Mouse (Mus musculus) hindbrain, embryonic 16.5 days (tissue): Measurements from ENCODE around the gene Eif4enif1. TPM values are rescaled to one million over a fixed set of nuclear protein-coding genes. Genes with fewer than 3 reads are reported as not detected.

Source experiments
- ATAC-seq: fragments of 200-750 bp; cut with Nextera tagmentation; 2 replicates; pipeline ENCODE4 v1.8.0; 2017; ENCODE audit warnings: moderate TSS enrichment, moderate library complexity
- H3K27ac ChIP-seq: fragments of 300-500 bp; sonication (generic); 2 replicates; pipeline ENCODE4 v1.5.1; 2014; ENCODE audit warnings: low read depth, mild to moderate bottlenecking, control low read depth, low read length, moderate library complexity
- H3K27me3 ChIP-seq: fragments of 300-500 bp; sonication (generic); replicated peaks from 2 replicates; pipeline ENCODE4 v1.6.1; 2014; ENCODE audit warnings: low read length; ENCODE audit not compliant: control insufficient read depth, insufficient read depth
- H3K36me3 ChIP-seq: fragments of 300-500 bp; sonication (generic); 2 replicates; pipeline ENCODE4 v1.6.1; 2014; ENCODE audit warnings: mild to moderate bottlenecking, low read length, moderate library complexity, mixed read lengths; ENCODE audit not compliant: control insufficient read depth, insufficient read depth
- H3K4me1 ChIP-seq: fragments of 300-500 bp; sonication (generic); 2 replicates; pipeline ENCODE4 v1.6.1; 2014; ENCODE audit warnings: low read depth, low read length; ENCODE audit not compliant: control insufficient read depth, insufficient read depth
- H3K4me2 ChIP-seq: fragments of 300-500 bp; sonication (generic); 2 replicates; pipeline ENCODE4 v1.6.1; 2014; ENCODE audit warnings: mild to moderate bottlenecking, low read length, control low read depth, moderate library complexity
- H3K4me3 ChIP-seq: fragments of 300-500 bp; sonication (generic); 2 replicates; pipeline ENCODE4 v1.5.1; 2014; ENCODE audit warnings: mild to moderate bottlenecking, low read length, control low read depth, moderate library complexity
- H3K9ac ChIP-seq: fragments of 300-500 bp; sonication (generic); 2 replicates; pipeline ENCODE4 v1.6.1; 2014; ENCODE audit warnings: low read depth, mild to moderate bottlenecking, control low read depth, low read length, moderate library complexity
- H3K9me3 ChIP-seq: fragments of 300-500 bp; sonication (generic); 2 replicates; pipeline ENCODE4 v1.6.1; 2014; ENCODE audit warnings: mild to moderate bottlenecking, low read length, moderate library complexity; ENCODE audit not compliant: control insufficient read depth
- WGBS: fragments of 180-500 bp; shearing (Covaris S2); extraction: QIAGEN DNeasy Blood & Tissue Kit; methylation state at CpG from one replicate; pipeline ENCODE4 v1.1.7; 2014; 5-methylcytosine and 5-hydroxymethylcytosine counted together
- polyA plus RNA-seq: library from polyadenylated mRNA; unstranded; fragments of >200 nt; fragmentation: Nextera tagmentation; extraction: Ambion mirVana; gene quantifications from 2 replicates; pipeline ENCODE4 v1.2.1, GENCODE M21; 2015

Eif4enif1 gene
- polyA plus RNA-seq, 1 experiment from 2014 or later = 36.8 TPM

DNA sequence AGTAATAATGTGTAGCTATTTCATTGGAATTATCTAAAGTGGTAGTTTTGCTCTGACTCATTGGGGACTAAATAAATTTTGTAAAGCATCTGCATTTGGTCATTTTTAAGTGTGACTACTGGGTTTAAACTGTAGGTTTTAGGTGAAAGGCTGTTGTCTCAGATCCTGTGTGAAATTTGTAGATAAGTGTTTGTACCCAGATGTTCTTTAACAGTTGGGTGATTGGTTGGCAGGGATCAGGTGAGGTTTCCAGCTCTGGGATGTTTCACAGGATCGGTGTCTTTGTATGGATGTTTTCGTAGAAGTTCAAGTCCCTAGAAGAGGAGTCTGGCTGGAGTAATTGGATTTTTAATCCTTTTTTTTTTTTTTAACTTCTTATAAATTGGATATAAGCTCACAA, 1.6 kb downstream of the Eif4enif1 start:
- no peak for ATAC-seq
- 0 out of 2 replicates have a peak, but pooled peaks cover 4% of the 10 kb centered on the region for H3K4me1 ChIP-seq
- H3K27me3 ChIP-seq = no peaks in the 10 kb centered on the region
- H3K4me2 ChIP-seq = no peak overlapping the region
- no peaks in the 10 kb centered on the region for H3K9me3 ChIP-seq
- H3K27ac ChIP-seq = no peak overlapping the region
- WGBS = 88% methylated on average over 2 of the region's 2 CpGs
- H3K9ac ChIP-seq = no peak overlapping the region
- no peak overlapping the region for H3K4me3 ChIP-seq
- H3K36me3 ChIP-seq = peaks cover 7% of the 10 kb centered on the region; the same call in 1 of the 2 replicates

DNA sequence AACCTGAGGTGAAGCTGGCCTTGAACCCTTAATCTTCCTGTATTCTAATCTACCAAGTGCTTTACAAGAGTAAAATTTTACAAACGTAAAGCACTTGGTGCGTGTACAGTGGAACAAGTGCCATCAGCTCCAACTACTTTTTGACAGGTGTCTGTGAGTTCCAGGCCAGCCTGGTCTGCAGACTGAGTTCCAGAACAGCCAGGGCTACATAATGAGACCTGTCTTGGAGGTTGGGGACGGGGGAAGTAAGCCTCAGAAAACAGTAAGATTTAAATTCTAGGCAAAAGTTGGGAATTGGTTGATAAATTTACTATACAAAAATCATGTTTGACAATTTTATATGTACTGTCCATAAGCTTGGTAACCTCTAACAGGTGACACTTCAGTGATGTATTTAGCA, 3.0 kb downstream of the Eif4enif1 start:
- no peak overlapping the region for H3K4me2 ChIP-seq
- no peak overlapping the region for H3K4me3 ChIP-seq
- 93% methylated on average over 3 of the region's 3 CpGs for WGBS
- H3K36me3 ChIP-seq = peaks cover 7% of the 10 kb centered on the region
- no peaks in the 10 kb centered on the region for H3K9me3 ChIP-seq
- H3K4me1 ChIP-seq = 0 out of 2 replicates have a peak, but pooled peaks cover 4% of the 10 kb centered on the region
- no peaks in the 10 kb centered on the region for H3K27me3 ChIP-seq
- H3K9ac ChIP-seq = no peak overlapping the region
- no peak for ATAC-seq
- H3K27ac ChIP-seq = no peak overlapping the region

DNA sequence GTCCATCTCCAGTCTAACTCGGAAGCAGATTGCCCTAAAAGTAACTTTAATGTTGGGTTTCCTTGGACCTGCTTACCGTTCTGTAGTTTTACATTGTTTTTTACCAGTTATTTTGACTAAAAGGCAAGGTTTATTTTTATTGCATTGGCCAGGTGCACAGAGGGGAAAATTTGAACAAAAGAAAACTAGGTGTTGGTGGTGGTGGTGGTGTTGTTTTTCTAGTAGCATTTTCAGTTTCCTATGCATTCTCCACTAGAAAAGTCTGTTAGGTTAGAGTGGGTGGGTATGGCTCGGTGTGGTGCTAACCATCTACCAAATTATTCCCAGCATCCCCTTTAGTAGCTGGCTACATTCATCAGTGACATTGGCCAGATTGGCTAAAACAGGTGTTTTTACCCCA, 4.6 kb downstream of the Eif4enif1 start:
- Histone ChIP-seq H3K27me3 (no peaks in the 10 kb centered on the region), H3K4me3 (no peak overlapping the region), H3K27ac (no peak overlapping the region), H3K4me1 (0 out of 2 replicates have a peak, but pooled peaks cover 4% of the 10 kb centered on the region), H3K9ac (no peak overlapping the region), H3K36me3 (peaks cover 7% of the 10 kb centered on the region), H3K9me3 (no peaks in the 10 kb centered on the region), H3K4me2 (no peak overlapping the region)
- 95% methylated on average over 3 of the region's 3 CpGs for WGBS
- ATAC-seq = no peak

- H3K27ac ChIP-seq = no peak overlapping the region
- no peaks in the 10 kb centered on the region for H3K9me3 ChIP-seq
- 94% methylated on average over 1 of the region's 1 CpGs for whole genome bisulfite sequencing
- no peak overlapping the region for H3K4me3 ChIP-seq
- no peak for ATAC-seq
- peaks cover 23% of the 10 kb centered on the region for H3K36me3 ChIP-seq
- no peaks in the 10 kb centered on the region for H3K27me3 ChIP-seq
- no peaks in the 10 kb centered on the region for H3K4me1 ChIP-seq
- no peak overlapping the region for H3K4me2 ChIP-seq
- H3K9ac ChIP-seq = no peak overlapping the region
Measured at GRCm38 (mm10) chr11:3212526-3212925, 10.3 kb downstream of the Eif4enif1 start.

DNA sequence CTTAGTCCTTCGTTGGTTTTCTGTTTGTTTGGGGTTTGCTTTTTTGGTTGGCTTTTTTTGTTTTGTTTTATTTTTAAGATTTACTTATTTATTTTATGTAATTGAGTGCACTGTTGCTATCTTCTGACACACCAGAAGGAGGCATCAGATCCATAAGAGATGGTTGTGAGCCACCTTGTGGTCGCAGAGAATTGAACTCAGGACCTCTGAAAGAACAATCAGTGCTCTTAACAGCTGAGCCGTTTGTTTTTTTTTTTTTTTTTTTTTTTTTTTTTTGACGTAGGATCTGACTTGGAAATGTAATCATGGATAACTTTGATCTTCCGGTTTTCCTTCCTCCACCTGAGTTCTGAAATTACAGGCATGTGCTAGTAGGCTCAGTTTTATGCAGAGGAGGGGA, 20.9 kb downstream of the Eif4enif1 start:
- WGBS = 68% methylated on average over 5 of the region's 5 CpGs
- Histone ChIP-seq H3K4me1 (no peaks in the 10 kb centered on the region), H3K4me2 (no peak overlapping the region), H3K9me3 (no peaks in the 10 kb centered on the region), H3K27ac (no peak overlapping the region), H3K4me3 (no peak overlapping the region), H3K27me3 (no peaks in the 10 kb centered on the region), H3K9ac (no peak overlapping the region), H3K36me3 (peaks cover 42% of the 10 kb centered on the region)
- no peak for ATAC-seq

- H3K27ac ChIP-seq = no peak overlapping the region
- no peak for ATAC-seq
- H3K9me3 ChIP-seq = no peaks in the 10 kb centered on the region
- peaks cover 41% of the 10 kb centered on the region for H3K36me3 ChIP-seq
- H3K9ac ChIP-seq = no peak overlapping the region
- no peak overlapping the region for H3K4me2 ChIP-seq
- no peak overlapping the region for H3K4me3 ChIP-seq
- no peaks in the 10 kb centered on the region for H3K27me3 ChIP-seq
- H3K4me1 ChIP-seq = no peaks in the 10 kb centered on the region
- WGBS = 98% methylated on average over 3 of the region's 3 CpGs
Measured at GRCm38 (mm10) chr11:3227113-3227512, 24.9 kb downstream of the Eif4enif1 start.

DNA sequence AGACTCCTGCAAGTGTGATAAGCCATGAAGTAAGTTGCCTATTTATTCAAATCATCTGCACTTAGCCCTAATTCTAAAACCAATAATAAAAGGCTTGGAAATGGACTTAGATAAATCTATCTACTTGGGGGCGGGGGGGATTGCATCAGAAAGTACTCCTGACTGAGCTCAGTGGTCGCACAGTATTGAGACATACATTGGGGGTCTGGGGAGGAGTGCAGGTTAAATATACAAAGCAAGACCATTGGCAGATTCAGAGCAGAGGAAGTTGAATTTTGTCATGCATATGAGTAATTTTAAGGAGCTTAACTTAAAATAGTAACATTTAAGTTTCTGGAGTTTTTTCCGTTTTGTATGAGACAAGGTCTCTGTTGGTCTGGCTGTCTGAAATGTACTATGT, 30.1 kb downstream of the Eif4enif1 start:
- H3K9ac ChIP-seq = no peak overlapping the region
- H3K27me3 ChIP-seq = no peaks in the 10 kb centered on the region
- WGBS = 93% methylated on average over 3 of the region's 3 CpGs
- H3K4me1 ChIP-seq = no peaks in the 10 kb centered on the region
- H3K4me2 ChIP-seq = no peak overlapping the region
- no peaks in the 10 kb centered on the region for H3K9me3 ChIP-seq
- no peak overlapping the region for H3K27ac ChIP-seq
- H3K4me3 ChIP-seq = no peak overlapping the region
- H3K36me3 ChIP-seq = peaks cover 44% of the 10 kb centered on the region
- no peak for ATAC-seq

DNA sequence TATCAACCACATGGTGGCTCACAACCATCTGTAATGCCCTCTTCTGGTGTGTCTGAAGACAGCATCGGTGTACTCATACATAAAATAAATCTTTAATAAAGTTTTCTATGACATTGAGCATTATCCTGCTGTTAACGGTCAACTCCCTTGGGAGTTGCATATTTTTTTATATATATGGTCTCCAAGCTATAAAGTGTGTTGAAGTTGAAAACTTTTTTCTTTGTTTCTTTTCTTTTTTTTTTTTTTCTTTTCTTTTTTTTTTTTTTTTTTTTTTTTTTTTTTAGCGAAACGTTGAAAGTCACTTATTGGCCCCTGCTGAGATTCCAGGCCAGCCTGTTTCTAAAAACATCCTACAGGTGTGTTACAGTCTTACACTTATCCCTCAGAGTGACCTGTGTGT, 31.5 kb downstream of the Eif4enif1 start:
- H3K4me2 ChIP-seq = no peak overlapping the region
- no peaks in the 10 kb centered on the region for H3K27me3 ChIP-seq
- peaks cover 49% of the 10 kb centered on the region for H3K36me3 ChIP-seq
- H3K4me1 ChIP-seq = no peaks in the 10 kb centered on the region
- WGBS = 93% methylated on average over 4 of the region's 4 CpGs
- ATAC-seq = no peak
- H3K27ac ChIP-seq = no peak overlapping the region
- no peaks in the 10 kb centered on the region for H3K9me3 ChIP-seq
- no peak overlapping the region for H3K9ac ChIP-seq
- H3K4me3 ChIP-seq = no peak overlapping the region

DNA sequence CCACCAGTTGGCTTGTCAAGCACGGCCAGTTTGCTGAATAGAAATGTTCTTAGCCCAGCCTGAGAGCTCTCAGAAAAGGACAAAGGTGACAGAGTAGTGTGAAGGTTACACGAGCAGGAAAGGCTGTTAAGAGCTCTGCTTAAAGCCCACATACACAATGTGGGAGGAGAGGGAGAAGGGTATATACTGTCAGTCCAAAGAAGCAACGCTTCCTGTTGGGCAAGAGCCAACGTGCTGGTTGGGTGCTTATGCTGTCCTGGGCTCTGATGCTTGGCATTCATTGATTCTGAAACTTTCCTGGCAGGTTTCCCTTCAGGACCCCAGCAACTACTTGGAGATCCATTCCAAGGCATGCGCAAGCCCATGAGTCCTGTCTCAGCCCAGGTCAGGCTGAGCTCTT, 33.1 kb downstream of the Eif4enif1 start:
- 72% methylated on average over 5 of the region's 5 CpGs for WGBS

DNA sequence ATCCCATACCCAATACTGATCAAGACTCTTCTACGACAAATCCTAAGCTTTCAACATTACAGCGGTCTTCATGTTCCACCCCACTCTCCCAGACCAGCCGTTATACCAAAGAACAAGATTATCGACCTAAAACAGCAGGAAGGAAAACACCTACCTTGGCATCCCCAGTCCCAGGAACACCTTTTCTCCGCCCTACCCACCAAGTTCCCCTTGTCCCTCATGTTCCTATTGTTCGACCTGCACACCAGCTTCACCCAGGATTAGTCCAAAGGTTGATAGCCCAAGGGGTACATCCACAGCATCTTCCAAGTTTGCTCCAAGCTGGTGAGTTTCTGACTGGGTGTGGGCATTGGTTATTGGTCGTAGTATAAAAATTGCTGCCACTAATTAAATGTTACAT, 40.2 kb downstream of the Eif4enif1 start:
- H3K9ac ChIP-seq = no peak overlapping the region
- H3K4me3 ChIP-seq = no peak overlapping the region
- 93% methylated on average over 7 of the region's 7 CpGs for WGBS

More for the DNA sequence above, 33.1 kb downstream of the Eif4enif1 start:
- H3K9me3 ChIP-seq = no peaks in the 10 kb centered on the region
- ATAC-seq = no peak
- H3K4me3 ChIP-seq = no peak overlapping the region
- no peak overlapping the region for H3K4me2 ChIP-seq
- no peak overlapping the region for H3K9ac ChIP-seq
- H3K4me1 ChIP-seq = no peaks in the 10 kb centered on the region
- H3K36me3 ChIP-seq = peaks cover 52% of the 10 kb centered on the region
- no peaks in the 10 kb centered on the region for H3K27me3 ChIP-seq
- H3K27ac ChIP-seq = no peak overlapping the region

More for the DNA sequence above, 40.2 kb downstream of the Eif4enif1 start:
- Histone ChIP-seq H3K36me3 (peaks cover 68% of the 10 kb centered on the region), H3K27ac (no peak overlapping the region), H3K4me2 (no peak overlapping the region), H3K4me1 (no peaks in the 10 kb centered on the region), H3K27me3 (no peaks in the 10 kb centered on the region), H3K9me3 (no peaks in the 10 kb centered on the region)
- ATAC-seq = no peak
